Mouse (Mus musculus) small intestine, adult 2 months (tissue): ENCODE results near the gene Cbfa2t3.

Experiments
- CTCF ChIP-seq: fragments of 200-500 bp; IDR thresholded peaks from 2 replicates; pipeline ENCODE4 v1.5.1; 2012; ENCODE audit warnings: low read depth, mild to moderate bottlenecking, control low read depth, inconsistent platforms, low read length, moderate library complexity, mixed read lengths; ENCODE audit not compliant: insufficient replicate concordance, insufficient read length; ENCODE audit errors: extremely low read depth
- POLR2A ChIP-seq: fragments of 200-500 bp; IDR thresholded peaks from 2 replicates; pipeline ENCODE4 v1.6.1; 2012; ENCODE audit warnings: low read depth, mild to moderate bottlenecking, control low read depth, inconsistent platforms, low read length, moderate library complexity

GRCm38 (mm10) chr8:122656056-122656999, 42.6 kb downstream of the Cbfa2t3 start:
- TF ChIP-seq CTCF: no peak
- no peak for TF ChIP-seq POLR2A
